Mouse (Mus musculus) liver, embryonic 13.5 days (tissue): ENCODE results near the gene Cdc42ep4. TPM values are rescaled to one million over a fixed set of nuclear protein-coding genes. Genes with fewer than 3 reads are reported as not detected.

ENCODE experiments used
- ATAC-seq: fragments of 200-750 bp; cut with Nextera tagmentation; 2 replicates; pipeline ENCODE4 v1.8.0; 2017; ENCODE audit warnings: low read depth, mild to moderate bottlenecking, moderate number of reproducible peaks, moderate library complexity
- DNase-seq: peaks from one replicate; pipeline ENCODE4 v3.0.0; 2022
- H3K27ac ChIP-seq: fragments of 300-500 bp; sonication (generic); 2 replicates; pipeline ENCODE4 v1.5.1; 2015; ENCODE audit warnings: moderate library complexity, mild to moderate bottlenecking, inconsistent platforms
- H3K27me3 ChIP-seq: fragments of 300-500 bp; sonication (generic); 2 replicates; pipeline ENCODE4 v1.6.1; 2015; ENCODE audit warnings: mild to moderate bottlenecking, inconsistent platforms
- H3K36me3 ChIP-seq: fragments of 300-500 bp; sonication (generic); 2 replicates; pipeline ENCODE4 v1.6.1; 2015; ENCODE audit warnings: mild to moderate bottlenecking, inconsistent platforms
- H3K4me1 ChIP-seq: fragments of 300-500 bp; sonication (generic); replicated peaks from 2 replicates; pipeline ENCODE4 v1.6.1; 2015; ENCODE audit warnings: inconsistent platforms
- H3K4me2 ChIP-seq: fragments of 300-500 bp; sonication (generic); 2 replicates; pipeline ENCODE4 v1.6.1; 2015; ENCODE audit warnings: inconsistent platforms, mild to moderate bottlenecking, moderate library complexity
- H3K4me3 ChIP-seq: fragments of 300-500 bp; sonication (generic); replicated peaks from 2 replicates; pipeline ENCODE4 v1.5.1; 2015; ENCODE audit warnings: mild to moderate bottlenecking, inconsistent platforms
- H3K9ac ChIP-seq: fragments of 300-500 bp; sonication (generic); 2 replicates; pipeline ENCODE4 v1.6.1; 2015; ENCODE audit warnings: mild to moderate bottlenecking, inconsistent platforms
- H3K9me3 ChIP-seq: fragments of 300-500 bp; sonication (generic); replicated peaks from 2 replicates; pipeline ENCODE4 v1.6.1; 2016; ENCODE audit warnings: inconsistent platforms
- WGBS: fragments of 180-500 bp; shearing (Covaris S2); methylation state at CpG from one replicate; pipeline ENCODE4 v1.1.7; 2015; ENCODE audit not compliant: insufficient replicate concordance; 5-methylcytosine and 5-hydroxymethylcytosine counted together
- polyA plus RNA-seq: library from polyadenylated mRNA; unstranded; fragments of >200 nt; fragmentation: Nextera tagmentation; extraction: Ambion mirVana; gene quantifications from 2 replicates; pipeline ENCODE4 v1.2.1, GENCODE M21; 2015

Gene Cdc42ep4
- polyA plus RNA-seq, 1 experiment from 2014 or later, result 17.3 TPM

- no peak for DNase-seq
Measured at GRCm38 (mm10) chr11:113760476-113760875, 8.8 kb upstream of the Cdc42ep4 start.

GRCm38 (mm10) chr11:113758851-113759250 lies 7.2 kb upstream of the Cdc42ep4 start:
- no peaks in the 10 kb centered on the region for H3K36me3 ChIP-seq
- ATAC-seq (no peak), DNase-seq (no peak)
- H3K9me3 ChIP-seq, result no peaks in the 10 kb centered on the region
- H3K4me2 ChIP-seq, result no peak overlapping the region
- no peak overlapping the region for H3K27ac ChIP-seq
- WGBS, result 79% methylated on average over 5 of the region's 5 CpGs
- peaks cover 8% of the 10 kb centered on the region for H3K4me1 ChIP-seq
- no peak overlapping the region for H3K9ac ChIP-seq
- peaks cover 11% of the 10 kb centered on the region for H3K27me3 ChIP-seq
- no peak overlapping the region for H3K4me3 ChIP-seq

More at GRCm38 (mm10) chr11:113760476-113760875, 8.8 kb upstream of the Cdc42ep4 start:
- Histone ChIP-seq H3K27ac (no peak overlapping the region), H3K36me3 (no peaks in the 10 kb centered on the region), H3K4me2 (no peak overlapping the region), H3K4me1 (peaks cover 22% of the 10 kb centered on the region), H3K4me3 (no peak overlapping the region), H3K27me3 (peaks cover 11% of the 10 kb centered on the region), H3K9me3 (no peaks in the 10 kb centered on the region), H3K9ac (no peak overlapping the region)
- WGBS, result 61% methylated on average over 7 of the region's 7 CpGs
- no peak for ATAC-seq

GRCm38 (mm10) chr11:113756578-113756977 lies 4.9 kb upstream of the Cdc42ep4 start:
- H3K36me3 ChIP-seq, result no peaks in the 10 kb centered on the region
- DNase-seq (no peak), ATAC-seq (no peak)
- H3K9me3 ChIP-seq, result no peaks in the 10 kb centered on the region
- H3K4me3 ChIP-seq, result no peak overlapping the region
- H3K4me2 ChIP-seq, result no peak overlapping the region
- H3K4me1 ChIP-seq, result peaks cover 14% of the 10 kb centered on the region
- H3K27ac ChIP-seq, result no peak overlapping the region
- H3K27me3 ChIP-seq, result peaks cover 10% of the 10 kb centered on the region
- H3K9ac ChIP-seq, result no peak overlapping the region
- 85% methylated on average over 12 of the region's 12 CpGs for WGBS

- no peaks in the 10 kb centered on the region for H3K36me3 ChIP-seq
- peaks cover 14% of the 10 kb centered on the region for H3K4me1 ChIP-seq
- H3K9ac ChIP-seq, result no peak overlapping the region
- H3K9me3 ChIP-seq, result no peaks in the 10 kb centered on the region
- ATAC-seq, result no peak
- no peak overlapping the region for H3K27ac ChIP-seq
- H3K4me2 ChIP-seq, result no peak overlapping the region
- WGBS, result 81% methylated on average over 14 of the region's 14 CpGs
- DNase-seq, result no peak
- H3K27me3 ChIP-seq, result peaks cover 9% of the 10 kb centered on the region
- no peak overlapping the region for H3K4me3 ChIP-seq
Measured at GRCm38 (mm10) chr11:113755878-113756277, 4.2 kb upstream of the Cdc42ep4 start.

GRCm38 (mm10) chr11:113754845-113755244 lies 3.2 kb upstream of the Cdc42ep4 start:
- Histone ChIP-seq H3K9me3 (no peaks in the 10 kb centered on the region), H3K4me2 (no peak overlapping the region), H3K4me3 (no peak overlapping the region), H3K9ac (no peak overlapping the region), H3K27me3 (peaks cover 9% of the 10 kb centered on the region), H3K36me3 (no peaks in the 10 kb centered on the region), H3K27ac (no peak overlapping the region), H3K4me1 (peaks cover 22% of the 10 kb centered on the region)
- DNase-seq (no peak), ATAC-seq (no peak)
- 71% methylated on average over 9 of the region's 9 CpGs for whole genome bisulfite sequencing

GRCm38 (mm10) chr11:113752685-113753430 lies 1.2 kb upstream of the Cdc42ep4 start:
- peak overlapping the region; percentile 98 for H3K4me2 ChIP-seq
- DNase-seq (no peak), ATAC-seq (no peak)
- H3K27ac ChIP-seq, result peak overlapping the region; percentile 86; the same call in 1 of the 2 replicates
- peak overlapping the region; percentile 78 for H3K9ac ChIP-seq
- H3K4me3 ChIP-seq, result peak overlapping the region; percentile 81
- no peaks in the 10 kb centered on the region for H3K27me3 ChIP-seq
- 81% methylated on average over 10 of the region's 10 CpGs for WGBS
- H3K36me3 ChIP-seq, result peaks cover 3% of the 10 kb centered on the region; the same call in 1 of the 2 replicates
- H3K4me1 ChIP-seq, result peaks cover 41% of the 10 kb centered on the region
- H3K9me3 ChIP-seq, result no peaks in the 10 kb centered on the region

GRCm38 (mm10) chr11:113752158-113752661 lies 529 bp upstream of the Cdc42ep4 start:
- Histone ChIP-seq H3K4me2 (peak overlapping the region; percentile 98), H3K27ac (peak overlapping the region; percentile 86), H3K4me1 (peaks cover 48% of the 10 kb centered on the region), H3K9me3 (no peaks in the 10 kb centered on the region), H3K36me3 (peaks cover 6% of the 10 kb centered on the region; the same call in 1 of the 2 replicates), H3K27me3 (no peaks in the 10 kb centered on the region), H3K9ac (peak overlapping the region; percentile 78), H3K4me3 (peak overlapping the region; percentile 81)
- ATAC-seq, result no peak
- 11% methylated on average over 15 of the region's 15 CpGs for WGBS
- DNase-seq, result no peak

- H3K9me3 ChIP-seq, result no peaks in the 10 kb centered on the region
- H3K4me2 ChIP-seq, result peak overlapping the region; percentile 98
- WGBS, result 1% methylated on average over 67 of the region's 67 CpGs
- ATAC-seq, result peak; percentile 49
- H3K36me3 ChIP-seq, result peaks cover 11% of the 10 kb centered on the region; the same call in 1 of the 2 replicates
- peaks cover 62% of the 10 kb centered on the region for H3K4me1 ChIP-seq
- H3K4me3 ChIP-seq, result peak overlapping the region; percentile 81
- peak; percentile 73 for DNase-seq
- H3K9ac ChIP-seq, result peak overlapping the region; percentile 90
- peak overlapping the region; percentile 96 for H3K27ac ChIP-seq
- H3K27me3 ChIP-seq, result no peaks in the 10 kb centered on the region
Measured at GRCm38 (mm10) chr11:113750571-113751483, 854 bp downstream of the Cdc42ep4 start.

GRCm38 (mm10) chr11:113749749-113750351 lies 1.8 kb downstream of the Cdc42ep4 start:
- ATAC-seq, result peak; percentile 83
- 3% methylated on average over 9 of the region's 9 CpGs for WGBS
- Histone ChIP-seq H3K9ac (peak overlapping the region; percentile 90), H3K27ac (peak overlapping the region; percentile 96), H3K4me1 (peaks cover 70% of the 10 kb centered on the region), H3K9me3 (no peaks in the 10 kb centered on the region), H3K27me3 (no peaks in the 10 kb centered on the region), H3K4me2 (peak overlapping the region; percentile 98), H3K4me3 (peak overlapping the region; percentile 81), H3K36me3 (peaks cover 16% of the 10 kb centered on the region; the same call in 1 of the 2 replicates)
- peak; percentile 78 for DNase-seq

GRCm38 (mm10) chr11:113748797-113749521 lies 2.7 kb downstream of the Cdc42ep4 start:
- H3K4me2 ChIP-seq, result peak overlapping the region; percentile 98
- DNase-seq (peak; percentile 53), ATAC-seq (peak; percentile 7; the same call in 1 of the 2 replicates)
- peak overlapping the region; percentile 81 for H3K4me3 ChIP-seq
- no peaks in the 10 kb centered on the region for H3K9me3 ChIP-seq
- H3K4me1 ChIP-seq, result peaks cover 70% of the 10 kb centered on the region
- peak overlapping the region; percentile 96 for H3K27ac ChIP-seq
- no peaks in the 10 kb centered on the region for H3K27me3 ChIP-seq
- H3K36me3 ChIP-seq, result peaks cover 23% of the 10 kb centered on the region
- WGBS, result 11% methylated on average over 21 of the region's 21 CpGs
- peak overlapping the region; percentile 90 for H3K9ac ChIP-seq
